Mouse (Mus musculus) megakaryocyte, embryonic 14.5 days (primary cell): ENCODE results near the gene Ppp2r5d.

Source experiments
- FLI1 ChIP-seq: IDR thresholded peaks from 2 replicates; pipeline ENCODE4 v1.6.1; 2012; ENCODE audit warnings: low read length, inconsistent platforms, mixed read lengths
- GATA1 ChIP-seq: IDR thresholded peaks from 3 replicates; pipeline ENCODE4 v1.6.1; 2012; ENCODE audit warnings: mixed read lengths, low read length, inconsistent platforms, borderline replicate concordance

- TF ChIP-seq GATA1 (no peak), FLI1 (no peak)
These were observed 42.9 kb upstream of the Ppp2r5d start for GRCm38 (mm10) chr17:46747806-46748205.
